Mouse (Mus musculus) heart, embryonic 11.5 days (tissue): ENCODE measurements around the gene 1700125H20Rik. TPM values are rescaled to one million over a fixed set of nuclear protein-coding genes. Genes with fewer than 3 reads are reported as not detected.

Experiments
- ATAC-seq: fragments of 200-750 bp; cut with Nextera tagmentation; replicated peaks from 2 replicates; pipeline ENCODE4 v1.8.0; 2017; ENCODE audit warnings: moderate library complexity; ENCODE audit not compliant: insufficient number of reproducible peaks, low FRiP score, low TSS enrichment
- H3K27ac ChIP-seq: fragments of 300-500 bp; sonication (generic); 2 replicates; pipeline ENCODE4 v1.5.1; 2014; ENCODE audit warnings: mild to moderate bottlenecking, low read depth, low read length
- H3K27me3 ChIP-seq: fragments of 300-500 bp; sonication (generic); 2 replicates; pipeline ENCODE4 v1.6.1; 2014; ENCODE audit warnings: mild to moderate bottlenecking, low read length, mixed read lengths; ENCODE audit not compliant: control insufficient read depth, insufficient read depth
- H3K36me3 ChIP-seq: fragments of 300-500 bp; sonication (generic); 2 replicates; pipeline ENCODE4 v1.6.1; 2014; ENCODE audit warnings: mild to moderate bottlenecking, low read length, moderate library complexity, mixed read lengths; ENCODE audit not compliant: control insufficient read depth, insufficient read depth
- H3K4me1 ChIP-seq: fragments of 300-500 bp; sonication (generic); 2 replicates; pipeline ENCODE4 v1.6.1; 2014; ENCODE audit warnings: low read length; ENCODE audit not compliant: control insufficient read depth, insufficient read depth
- H3K4me2 ChIP-seq: fragments of 300-500 bp; sonication (generic); 2 replicates; pipeline ENCODE4 v1.6.1; 2014; ENCODE audit warnings: mild to moderate bottlenecking, moderate library complexity
- H3K4me3 ChIP-seq: fragments of 300-500 bp; sonication (generic); 2 replicates; pipeline ENCODE4 v1.5.1; 2014; ENCODE audit warnings: low read depth, low read length
- H3K9ac ChIP-seq: fragments of 300-500 bp; sonication (generic); 2 replicates; pipeline ENCODE4 v1.6.1; 2014; ENCODE audit warnings: mild to moderate bottlenecking, low read depth, low read length, moderate library complexity
- H3K9me3 ChIP-seq: fragments of 300-500 bp; sonication (generic); replicated peaks from 2 replicates; pipeline ENCODE4 v1.6.1; 2016; ENCODE audit warnings: low read length; ENCODE audit not compliant: control insufficient read depth
- WGBS: fragments of 180-500 bp; shearing (Covaris S2); extraction: QIAGEN DNeasy Blood & Tissue Kit; methylation state at CpG from one replicate; pipeline ENCODE4 v1.1.7; 2014; ENCODE audit not compliant: insufficient replicate concordance; 5-methylcytosine and 5-hydroxymethylcytosine counted together
- polyA plus RNA-seq: library from polyadenylated mRNA; unstranded; fragments of >200 nt; fragmentation: Nextera tagmentation; extraction: Ambion mirVana; gene quantifications from 2 replicates; pipeline ENCODE4 v1.2.1, GENCODE M21; 2014

Gene 1700125H20Rik
- 0.34 TPM in 1 of 2 replicates, not detected in the other for polyA plus RNA-seq

DNA sequence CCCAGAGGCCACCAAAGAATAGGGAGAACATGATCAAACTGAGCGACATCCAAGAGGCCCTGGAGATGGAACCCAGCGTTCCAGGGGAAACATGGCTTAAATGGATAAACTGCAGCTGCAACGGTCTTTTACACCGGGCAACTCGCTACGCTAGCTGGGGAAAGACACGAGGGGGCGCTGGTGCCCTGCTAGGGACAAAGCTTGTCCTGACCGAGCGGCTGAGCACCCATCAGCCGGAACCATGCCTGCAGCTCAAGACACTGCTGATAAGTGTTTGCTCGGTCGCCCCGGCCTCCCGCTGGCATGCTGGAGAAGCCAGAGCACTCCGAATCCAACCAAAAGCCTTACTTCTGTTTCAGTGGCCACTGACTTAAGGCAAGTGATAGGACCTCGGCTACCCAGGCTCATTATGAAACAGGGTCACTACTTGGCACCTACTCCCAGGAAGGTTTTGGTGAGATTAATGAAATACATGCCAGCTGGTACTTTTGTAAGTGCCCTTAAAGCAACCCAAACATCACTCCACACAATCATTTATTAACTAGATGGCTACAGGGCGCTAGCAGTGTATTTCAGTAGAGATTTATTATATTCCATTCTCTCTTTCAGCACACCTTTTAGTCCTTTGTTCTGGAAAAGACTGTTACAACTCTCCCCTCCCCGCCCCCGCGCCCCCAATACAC is at the start of gene 1700125H20Rik:
TSS of gene 1700125H20Rik (plus strand) at position 347 of the 683 bp plus-strand sequence.
- Histone ChIP-seq H3K36me3 (no peaks in the 10 kb centered on the region), H3K4me3 (peak within 1 kb of the TSS; percentile 30), H3K27me3 (no peaks in the 10 kb centered on the region), H3K4me2 (peak within 1 kb of the TSS; percentile 61), H3K4me1 (no peaks in the 10 kb centered on the region), H3K27ac (no peak within 1 kb of the TSS), H3K9ac (peak within 1 kb of the TSS; percentile 40; the same call in 1 of the 2 replicates), H3K9me3 (no peaks in the 10 kb centered on the region)
- WGBS: 14% methylated on average over 21 of the region's 21 CpGs
- no peak; the same call in 1 of the 2 replicates for ATAC-seq

DNA sequence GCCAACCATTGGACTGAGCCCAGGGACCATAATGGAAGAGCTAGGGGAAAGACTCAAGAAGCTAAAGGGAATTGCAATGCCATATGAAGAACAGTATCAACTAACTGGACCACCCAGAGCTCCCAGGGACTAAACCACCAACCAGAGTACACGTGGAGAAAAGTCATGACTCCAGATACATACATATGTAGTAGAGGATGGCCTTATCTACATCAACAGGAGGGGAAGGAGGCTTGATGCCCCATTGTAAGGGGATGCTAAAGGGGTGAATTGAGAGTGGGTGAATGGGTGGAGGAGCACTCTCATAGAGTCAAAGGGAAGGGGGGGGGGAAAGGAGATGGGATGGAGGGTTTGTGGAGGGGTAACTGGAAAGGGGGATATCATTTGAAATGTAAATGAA is 48.1 kb upstream of the 1700125H20Rik start:
- Histone ChIP-seq H3K9me3 (no peaks in the 10 kb centered on the region), H3K4me1 (no peaks in the 10 kb centered on the region), H3K36me3 (no peaks in the 10 kb centered on the region), H3K27ac (no peak overlapping the region), H3K9ac (no peak overlapping the region), H3K4me3 (no peak overlapping the region), H3K4me2 (no peak overlapping the region), H3K27me3 (no peaks in the 10 kb centered on the region)
- 81% methylated on average over 1 of the region's 1 CpGs for WGBS
- ATAC-seq: no peak

DNA sequence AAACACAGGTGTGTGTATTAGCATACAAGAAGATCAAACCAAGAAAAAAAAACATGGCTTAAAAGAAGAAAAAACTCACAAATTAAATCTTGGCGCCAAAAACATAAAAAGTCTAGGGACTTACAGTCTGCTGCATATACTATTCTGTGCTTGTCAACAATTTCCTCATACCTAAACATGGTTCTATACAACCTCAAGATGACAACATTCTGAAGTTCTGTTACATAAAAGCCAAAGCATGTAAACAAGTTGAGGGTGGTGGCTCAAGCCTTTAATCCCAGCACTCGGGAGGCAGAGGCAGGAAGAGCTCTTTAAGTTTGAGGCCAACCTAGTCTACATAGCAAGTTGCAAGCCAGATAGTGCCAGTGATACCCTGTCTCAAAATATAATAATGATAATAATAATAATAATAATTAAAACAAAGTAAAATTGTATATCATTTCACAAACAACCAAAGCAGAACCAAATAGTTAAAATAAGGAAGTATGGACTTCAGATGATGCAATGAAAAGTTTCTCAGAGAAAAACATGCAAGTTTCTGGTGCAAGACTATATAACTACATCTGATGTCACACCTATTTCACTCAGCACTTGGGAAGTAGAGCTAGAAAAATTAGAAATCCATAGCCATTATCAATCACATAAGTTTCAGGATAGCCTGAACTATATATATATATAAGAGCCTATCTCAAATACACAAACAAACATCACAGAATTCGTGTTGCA is 46.8 kb upstream of the 1700125H20Rik start:
- H3K27ac ChIP-seq: no peak overlapping the region
- no peak overlapping the region for H3K9ac ChIP-seq
- no peaks in the 10 kb centered on the region for H3K36me3 ChIP-seq
- no peaks in the 10 kb centered on the region for H3K9me3 ChIP-seq
- H3K27me3 ChIP-seq: no peaks in the 10 kb centered on the region
- ATAC-seq: no peak
- H3K4me3 ChIP-seq: no peak overlapping the region
- no peaks in the 10 kb centered on the region for H3K4me1 ChIP-seq
- WGBS: 75% methylated on average over 3 of the region's 3 CpGs
- no peak overlapping the region for H3K4me2 ChIP-seq

DNA sequence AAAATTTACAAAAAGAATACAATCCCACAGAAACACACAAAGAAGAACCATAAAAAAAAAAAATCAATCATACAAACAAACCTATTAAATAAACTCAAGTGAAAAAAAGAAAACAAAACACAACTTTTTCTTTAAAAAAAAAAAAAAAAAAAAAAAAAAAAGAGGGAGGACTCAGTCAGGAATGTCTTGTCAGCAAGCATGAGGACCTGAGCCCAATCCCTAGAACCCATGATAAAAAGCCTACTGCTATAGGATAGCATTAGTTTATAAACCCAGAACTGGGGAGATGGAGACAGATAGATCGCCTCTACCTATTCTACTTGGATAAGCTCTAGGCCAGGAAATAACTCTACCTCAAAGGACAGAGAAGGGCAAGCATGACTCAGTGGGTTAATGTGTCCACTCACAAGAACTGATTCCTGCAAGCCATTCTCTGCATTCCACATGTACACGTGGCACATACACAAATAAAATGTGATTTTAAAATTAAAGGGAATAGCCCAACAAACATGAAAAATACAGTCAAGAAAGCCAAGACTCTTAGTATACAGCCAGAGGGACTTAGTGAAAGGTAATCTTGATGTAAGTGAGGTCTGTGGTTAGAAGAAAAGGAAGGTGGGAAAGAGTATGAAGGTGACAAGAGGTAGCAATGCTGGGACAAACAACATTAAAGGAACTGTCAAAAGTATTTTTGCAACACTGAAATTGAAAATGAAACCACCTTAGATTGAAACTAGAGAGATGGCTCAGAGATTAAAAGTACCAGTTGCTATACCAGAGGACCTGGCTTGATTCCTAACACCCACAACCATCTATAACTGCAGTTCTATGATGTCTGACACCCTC is 43.7 kb upstream of the 1700125H20Rik start:
- Histone ChIP-seq H3K27me3 (no peaks in the 10 kb centered on the region), H3K4me1 (no peaks in the 10 kb centered on the region), H3K36me3 (no peaks in the 10 kb centered on the region), H3K4me2 (no peak overlapping the region), H3K9ac (no peak overlapping the region), H3K9me3 (no peaks in the 10 kb centered on the region), H3K4me3 (no peak overlapping the region), H3K27ac (no peak overlapping the region)
- no peak for ATAC-seq
- WGBS: 82% methylated on average over 2 of the region's 2 CpGs

DNA sequence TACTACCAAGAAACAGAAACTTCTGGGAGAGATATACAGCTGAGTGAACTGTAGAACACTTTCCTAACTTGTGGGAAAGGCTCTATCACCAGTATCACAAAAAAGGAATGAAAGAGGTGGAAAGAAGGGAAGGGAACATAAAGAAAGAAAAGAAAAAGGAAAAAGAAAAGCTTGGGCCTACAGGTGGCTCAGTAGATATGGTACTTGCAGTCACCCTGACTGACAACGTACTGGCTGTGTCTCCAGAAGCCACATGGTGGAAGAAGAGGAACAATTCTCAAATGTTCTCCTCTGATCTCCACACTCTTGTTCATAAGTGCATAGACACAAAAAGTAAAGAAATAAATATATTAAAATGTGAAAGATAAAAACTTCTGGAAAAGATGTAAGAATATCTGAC is 41.3 kb upstream of the 1700125H20Rik start:
- 79% methylated on average over 1 of the region's 1 CpGs for WGBS
- no peaks in the 10 kb centered on the region for H3K4me1 ChIP-seq
- no peaks in the 10 kb centered on the region for H3K27me3 ChIP-seq
- no peak overlapping the region for H3K27ac ChIP-seq
- no peaks in the 10 kb centered on the region for H3K36me3 ChIP-seq
- H3K9me3 ChIP-seq: no peaks in the 10 kb centered on the region
- H3K4me2 ChIP-seq: no peak overlapping the region
- H3K9ac ChIP-seq: no peak overlapping the region
- ATAC-seq: no peak
- no peak overlapping the region for H3K4me3 ChIP-seq

DNA sequence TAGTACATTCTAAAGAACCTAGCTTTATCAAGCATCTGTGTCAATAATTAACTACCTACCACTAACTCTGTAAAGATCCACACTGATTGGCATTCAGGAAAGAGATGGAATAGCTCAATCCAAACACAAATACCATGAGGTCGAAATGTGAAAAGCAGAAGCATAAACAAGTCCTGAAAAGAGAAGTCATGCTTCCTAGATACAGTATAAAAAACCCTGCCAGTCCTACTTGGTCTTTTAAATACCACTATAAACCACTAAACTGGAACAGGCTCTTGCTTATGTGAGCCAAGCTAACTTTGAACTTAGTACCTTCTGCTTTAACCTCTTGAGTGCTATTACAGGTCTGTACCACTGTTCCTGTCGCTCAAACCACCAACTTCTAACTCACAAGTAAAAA is 38.7 kb upstream of the 1700125H20Rik start:
- WGBS: 74% methylated on average over 2 of the region's 2 CpGs

DNA sequence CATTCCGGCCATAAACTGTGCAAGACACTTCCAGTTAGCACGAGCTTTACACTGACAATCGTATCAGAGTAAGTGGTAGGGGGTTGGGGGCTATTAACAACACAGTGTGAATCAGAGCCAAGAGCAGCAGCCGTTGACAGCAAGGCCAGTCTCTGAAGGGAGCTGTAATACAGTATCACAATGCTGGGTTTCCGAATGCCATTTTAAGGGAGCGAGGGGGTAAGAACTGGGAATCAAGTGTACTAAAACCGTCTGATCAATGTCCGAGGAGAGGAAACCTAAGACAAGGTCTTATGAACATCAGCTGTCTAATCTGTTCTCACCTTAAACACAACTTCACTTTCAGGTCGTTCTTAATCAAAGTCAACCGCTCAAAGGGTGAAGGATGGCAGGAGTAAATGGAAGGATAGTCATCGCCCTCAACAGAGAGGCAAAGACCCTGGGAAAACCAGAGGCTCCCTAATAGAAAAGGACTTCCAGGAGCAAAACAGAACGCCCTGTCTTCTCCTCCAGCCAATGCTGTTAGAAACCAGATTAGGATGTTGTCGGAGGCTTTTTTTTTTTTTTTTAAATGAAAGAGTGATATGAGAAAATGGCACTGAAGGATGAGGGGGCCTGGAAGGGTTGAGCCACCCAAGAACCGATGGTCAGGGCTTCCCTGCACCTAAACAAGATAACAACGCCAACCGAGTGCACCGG is 31.3 kb upstream of the 1700125H20Rik start:
- Histone ChIP-seq H3K4me3 (peak overlapping the region; percentile 96), H3K9me3 (no peaks in the 10 kb centered on the region), H3K27ac (peak overlapping the region; percentile 82), H3K36me3 (no peaks in the 10 kb centered on the region), H3K27me3 (no peaks in the 10 kb centered on the region), H3K4me1 (no peaks in the 10 kb centered on the region), H3K9ac (peak overlapping the region; percentile 83), H3K4me2 (peak overlapping the region; percentile 84)
- no peak for ATAC-seq
- WGBS: 2% methylated on average over 17 of the region's 17 CpGs

More for the DNA sequence above, 38.7 kb upstream of the 1700125H20Rik start:
- Histone ChIP-seq H3K27me3 (no peaks in the 10 kb centered on the region), H3K4me1 (no peaks in the 10 kb centered on the region), H3K27ac (no peak overlapping the region), H3K4me2 (no peak overlapping the region), H3K4me3 (no peak overlapping the region), H3K9ac (no peak overlapping the region), H3K9me3 (no peaks in the 10 kb centered on the region), H3K36me3 (no peaks in the 10 kb centered on the region)
- ATAC-seq: no peak
